8 mouse cellular contexts compared by ENCODE assay signal in the genomic region with DNA sequence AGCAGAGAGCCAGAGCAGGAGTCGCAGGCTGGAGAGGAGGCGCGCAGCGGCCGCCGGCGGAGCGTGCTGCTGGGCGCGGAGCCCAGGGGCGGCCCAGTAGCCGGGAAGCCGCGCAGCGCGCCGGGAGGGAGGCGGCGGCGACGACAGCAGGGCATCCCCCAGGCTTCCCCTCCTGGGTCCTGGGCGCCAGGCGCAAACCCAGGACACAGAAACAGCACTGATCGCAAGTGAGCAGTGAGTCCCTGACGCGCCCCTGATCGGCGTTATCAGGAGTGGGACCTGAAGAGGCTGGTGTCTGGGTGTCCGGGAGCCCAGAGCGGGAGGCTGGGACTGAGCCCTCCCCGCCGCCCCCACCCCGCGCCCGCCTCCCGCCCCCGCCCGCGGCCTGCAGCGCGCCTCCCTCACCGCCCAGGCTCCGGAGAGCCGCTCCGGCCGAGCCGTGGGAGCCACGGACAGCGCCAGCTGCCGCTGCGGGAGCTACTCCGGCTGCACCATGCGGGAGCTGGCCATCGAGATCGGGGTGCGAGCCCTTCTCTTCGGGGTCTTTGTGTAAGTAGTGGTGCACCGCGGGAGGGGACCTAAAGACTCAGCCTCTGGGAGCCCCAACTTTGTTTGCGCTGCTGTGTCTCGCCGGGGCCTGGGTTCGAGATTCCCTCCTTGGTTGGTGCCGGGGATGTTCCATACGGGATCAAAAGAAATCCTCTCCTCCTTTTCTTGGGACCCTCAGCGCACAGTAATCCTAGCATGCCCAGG. TPM values are rescaled to one million over a fixed set of nuclear protein-coding genes. Genes with fewer than 3 reads are reported as not detected.
DNase-seq lines count a peak whose midpoint lies in the region; ATAC-seq and TF ChIP-seq lines count a peak whose summit lies in the region.

TSS of gene Plpp4 (plus strand) at position 411 of the 753 bp plus-strand sequence.

- H3K36me3 ChIP-seq in forebrain, postnatal 0 days (ENCODE audit: insufficient read depth) = no peaks in the 10 kb centered on the region
- H3K36me3 ChIP-seq in hindbrain, embryonic 16.5 days (ENCODE audit: control insufficient read depth, insufficient read depth, low read length) = no peaks in the 10 kb centered on the region

- peak; percentile 45 to 57 for DNase-seq in cerebellum, postnatal 10 days
- peak; percentile 35 for DNase-seq in Muller cell, postnatal 12 days (ENCODE audit: inconsistent ontology term)
- peak; percentile 66 for DNase-seq in forebrain, postnatal 0 days
- DNase-seq in liver = peak; percentile 15
- DNase-seq in retina, embryonic 14.5 days (ENCODE audit: low spot score) = peak; percentile 53

- H3K27me3 ChIP-seq in forebrain, postnatal 0 days (ENCODE audit: insufficient read depth, low read length) = peaks cover 7% of the 10 kb centered on the region
- H3K27me3 ChIP-seq in hindbrain, embryonic 16.5 days (replicated peaks; ENCODE audit: control insufficient read depth, insufficient read depth, low read length) = peaks cover 5% of the 10 kb centered on the region; the same call in 1 of the 2 replicates

- H3K4me3 ChIP-seq in forebrain, postnatal 0 days (ENCODE audit: low read depth, low read length) = peak within 1 kb of the TSS; percentile 51
- H3K4me3 ChIP-seq in hindbrain, embryonic 16.5 days (ENCODE audit: low read length) = peak within 1 kb of the TSS; percentile 61

- no peak for ATAC-seq in cerebellum, adult (ENCODE audit: insufficient number of reproducible peaks, low FRiP score, low TSS enrichment)
- peak; percentile 90 for ATAC-seq in forebrain, postnatal 0 days
- peak; percentile 87 for ATAC-seq in hindbrain, embryonic 16.5 days
- no peak for ATAC-seq in erythroblast, adult 5-6 weeks (replicated peaks; ENCODE audit: low FRiP score, poor library complexity, severe bottlenecking)

- peak within 1 kb of the TSS; percentile 51 for H3K9ac ChIP-seq in forebrain, postnatal 0 days
- H3K9ac ChIP-seq in hindbrain, embryonic 16.5 days (ENCODE audit: low read depth, low read length) = peak within 1 kb of the TSS; percentile 81

- H3K4me1 ChIP-seq in forebrain, postnatal 0 days (ENCODE audit: insufficient read depth) = no peaks in the 10 kb centered on the region
- H3K4me1 ChIP-seq in hindbrain, embryonic 16.5 days (ENCODE audit: control insufficient read depth, insufficient read depth, low read depth, low read length) = peaks cover 11% of the 10 kb centered on the region

- 2% methylated on average over 45 of the region's 66 CpGs for WGBS in forebrain, postnatal 0 days
- WGBS in hindbrain, embryonic 16.5 days = under 1% methylated on average over 48 of the region's 66 CpGs

- H3K4me2 ChIP-seq in forebrain, postnatal 0 days (ENCODE audit: low read depth) = peak within 1 kb of the TSS; percentile 96
- H3K4me2 ChIP-seq in hindbrain, embryonic 16.5 days (ENCODE audit: low read length) = peak within 1 kb of the TSS; percentile 95

- H3K27ac ChIP-seq in forebrain, postnatal 0 days (ENCODE audit: low read depth, low read length) = no peak within 1 kb of the TSS
- H3K27ac ChIP-seq in hindbrain, embryonic 16.5 days (ENCODE audit: low read depth, low read length) = peak within 1 kb of the TSS; percentile 66

- no peak for TF ChIP-seq CTCF in forebrain, postnatal 0 days (IDR thresholded peaks at IDR 0.05; ENCODE audit: low read depth)

- no peaks in the 10 kb centered on the region for H3K9me3 ChIP-seq in forebrain, postnatal 0 days (ENCODE audit: low read length)
- H3K9me3 ChIP-seq in hindbrain, embryonic 16.5 days (ENCODE audit: control insufficient read depth, low read length) = no peaks in the 10 kb centered on the region

RNA-seq across cellular contexts. Expression of gene Plpp4, which starts in this region (rescaled TPM):
- total RNA-seq in forebrain, postnatal 0 days (2014; rRNA removed) = 8.6 and 8.7 TPM in 2 replicates
- polyA plus RNA-seq in forebrain, postnatal 0 days (2015; fragmentation: Nextera tagmentation; extraction: Ambion mirVana) = 6.5 and 6.7 TPM in 2 replicates
- polyA plus RNA-seq in hindbrain, embryonic 16.5 days (2015; fragmentation: Nextera tagmentation; extraction: Ambion mirVana) = 15.2 and 15.6 TPM in 2 replicates
- not detected in 2 replicates for total RNA-seq in erythroblast, adult 5-6 weeks (2015; ENCODE audit: low replicate concordance)
- total RNA-seq in erythroblast, adult 5-6 weeks (2017; ENCODE audit: low replicate concordance) = not detected in 2 replicates

Comparison
In these comparisons a context has a peak if more than half of its experiments do, and no peak if none do; other contexts are left out.
1. DNase-seq: peak in every context shown above with its lines; median percentile 66 in forebrain, postnatal 0 days; 53 in retina, embryonic 14.5 days; 51 in cerebellum, postnatal 10 days; 35 in Muller cell, postnatal 12 days; 15 in liver.
2. ATAC-seq: peak in forebrain, postnatal 0 days (single experiment) and hindbrain, embryonic 16.5 days (single experiment); none in cerebellum, adult (single experiment) and erythroblast, adult 5-6 weeks (single experiment).